Mouse (Mus musculus): ENCODE data around the gene Hoxa9.

Gene Hoxa9

GRCm38 (mm10) chr6:52264106-52264790, 33.4 kb upstream of the Hoxa9 start:
- H3K36me3 ChIP-seq (ENCODE audit: insufficient read depth, low read length): no peaks in the 10 kb centered on the region
- H3K9me3 ChIP-seq (ENCODE audit: low read length): no peaks in the 10 kb centered on the region
- no peak overlapping the region for H3K4me3 ChIP-seq (replicated peaks; ENCODE audit: low read length)
- peaks cover 91% of the 10 kb centered on the region for H3K27me3 ChIP-seq (ENCODE audit: insufficient read depth, low read length)
- TF ChIP-seq CTCF (conservative IDR thresholded peaks at IDR 0.05; ENCODE audit: low read length): no peak
- no peak for TF ChIP-seq POU5F1 (IDR thresholded peaks at IDR 0.05; ENCODE audit: borderline replicate concordance, low read length)
- TF ChIP-seq NANOG (IDR thresholded peaks at IDR 0.05; ENCODE audit: borderline replicate concordance, low read length): no peak
- peaks cover 54% of the 10 kb centered on the region for H3K4me1 ChIP-seq (replicated peaks; ENCODE audit: low read depth, low read length)

GRCm38 (mm10) chr6:52263321-52263585, 32.4 kb upstream of the Hoxa9 start:
- H3K27me3 ChIP-seq (ENCODE audit: insufficient read depth, low read length): peaks cover 91% of the 10 kb centered on the region
- TF ChIP-seq NANOG (IDR thresholded peaks at IDR 0.05; ENCODE audit: borderline replicate concordance, low read length) (no peak), POU5F1 (IDR thresholded peaks at IDR 0.05; ENCODE audit: borderline replicate concordance, low read length) (no peak), CTCF (conservative IDR thresholded peaks at IDR 0.05; ENCODE audit: low read length) (no peak)

GRCm38 (mm10) chr6:52262463-52263320, 31.8 kb upstream of the Hoxa9 start:
- H3K27me3 ChIP-seq (ENCODE audit: insufficient read depth, low read length): peaks cover 89% of the 10 kb centered on the region
- TF ChIP-seq CTCF (conservative IDR thresholded peaks at IDR 0.05; ENCODE audit: low read length): no peak
- TF ChIP-seq POU5F1 (IDR thresholded peaks at IDR 0.05; ENCODE audit: borderline replicate concordance, low read length): no peak
- no peak for TF ChIP-seq NANOG (IDR thresholded peaks at IDR 0.05; ENCODE audit: borderline replicate concordance, low read length)
- H3K9me3 ChIP-seq (ENCODE audit: low read length): no peaks in the 10 kb centered on the region
- H3K4me3 ChIP-seq (replicated peaks; ENCODE audit: low read length): no peak overlapping the region
- H3K4me1 ChIP-seq (replicated peaks; ENCODE audit: low read depth, low read length): peaks cover 43% of the 10 kb centered on the region
- no peaks in the 10 kb centered on the region for H3K36me3 ChIP-seq (ENCODE audit: insufficient read depth, low read length)

More at GRCm38 (mm10) chr6:52263321-52263585, 32.4 kb upstream of the Hoxa9 start:
- Histone ChIP-seq H3K4me3 (replicated peaks; ENCODE audit: low read length) (no peak overlapping the region), H3K4me1 (replicated peaks; ENCODE audit: low read depth, low read length) (peaks cover 46% of the 10 kb centered on the region), H3K36me3 (ENCODE audit: insufficient read depth, low read length) (no peaks in the 10 kb centered on the region), H3K9me3 (ENCODE audit: low read length) (no peaks in the 10 kb centered on the region)

GRCm38 (mm10) chr6:52261751-52262462, 31.0 kb upstream of the Hoxa9 start:
- H3K36me3 ChIP-seq (ENCODE audit: insufficient read depth, low read length): no peaks in the 10 kb centered on the region
- TF ChIP-seq NANOG (IDR thresholded peaks at IDR 0.05; ENCODE audit: borderline replicate concordance, low read length) (no peak), CTCF (conservative IDR thresholded peaks at IDR 0.05; ENCODE audit: low read length) (no peak), POU5F1 (IDR thresholded peaks at IDR 0.05; ENCODE audit: borderline replicate concordance, low read length) (no peak)
- no peak overlapping the region for H3K4me3 ChIP-seq (replicated peaks; ENCODE audit: low read length)
- H3K9me3 ChIP-seq (ENCODE audit: low read length): no peaks in the 10 kb centered on the region
- peaks cover 90% of the 10 kb centered on the region for H3K27me3 ChIP-seq (ENCODE audit: insufficient read depth, low read length)
- peaks cover 43% of the 10 kb centered on the region for H3K4me1 ChIP-seq (replicated peaks; ENCODE audit: low read depth, low read length)

- no peak for TF ChIP-seq POU5F1 (IDR thresholded peaks at IDR 0.05; ENCODE audit: borderline replicate concordance, low read length)
- TF ChIP-seq CTCF (conservative IDR thresholded peaks at IDR 0.05; ENCODE audit: low read length): no peak
- no peak for TF ChIP-seq NANOG (IDR thresholded peaks at IDR 0.05; ENCODE audit: borderline replicate concordance, low read length)
- Histone ChIP-seq H3K4me3 (replicated peaks; ENCODE audit: low read length) (peak within 1 kb of the TSS; percentile 72), H3K9me3 (ENCODE audit: low read length) (no peaks in the 10 kb centered on the region), H3K36me3 (ENCODE audit: insufficient read depth, low read length) (no peaks in the 10 kb centered on the region), H3K27me3 (ENCODE audit: insufficient read depth, low read length) (peaks cover 87% of the 10 kb centered on the region), H3K4me1 (replicated peaks; ENCODE audit: low read depth, low read length) (peaks cover 33% of the 10 kb centered on the region)
Measured at GRCm38 (mm10) chr6:52260654-52261575, 30.0 kb upstream of the Hoxa9 start, which contains the start of gene Hoxa13. Gene Hoxa13, minus strand, starts transcription at chr6:52260880.

GRCm38 (mm10) chr6:52259811-52260261, 28.9 kb upstream of the Hoxa9 start:
- Histone ChIP-seq H3K27me3 (ENCODE audit: insufficient read depth, low read length) (peaks cover 85% of the 10 kb centered on the region), H3K36me3 (ENCODE audit: insufficient read depth, low read length) (no peaks in the 10 kb centered on the region), H3K9me3 (ENCODE audit: low read length) (no peaks in the 10 kb centered on the region), H3K4me3 (replicated peaks; ENCODE audit: low read length) (peak overlapping the region; percentile 72), H3K4me1 (replicated peaks; ENCODE audit: low read depth, low read length) (peaks cover 26% of the 10 kb centered on the region)
- no peak for TF ChIP-seq NANOG (IDR thresholded peaks at IDR 0.05; ENCODE audit: borderline replicate concordance, low read length)
- no peak for TF ChIP-seq POU5F1 (IDR thresholded peaks at IDR 0.05; ENCODE audit: borderline replicate concordance, low read length)
- no peak for TF ChIP-seq CTCF (conservative IDR thresholded peaks at IDR 0.05; ENCODE audit: low read length)

- Histone ChIP-seq H3K4me3 (replicated peaks; ENCODE audit: low read length) (0 out of 2 replicates have a peak overlapping the region, but pooled peaks have one; percentile 72), H3K27me3 (ENCODE audit: insufficient read depth, low read length) (peaks cover 84% of the 10 kb centered on the region), H3K4me1 (replicated peaks; ENCODE audit: low read depth, low read length) (peaks cover 26% of the 10 kb centered on the region), H3K9me3 (ENCODE audit: low read length) (no peaks in the 10 kb centered on the region), H3K36me3 (ENCODE audit: insufficient read depth, low read length) (no peaks in the 10 kb centered on the region)
- TF ChIP-seq POU5F1 (IDR thresholded peaks at IDR 0.05; ENCODE audit: borderline replicate concordance, low read length) (no peak), NANOG (IDR thresholded peaks at IDR 0.05; ENCODE audit: borderline replicate concordance, low read length) (no peak), CTCF (conservative IDR thresholded peaks at IDR 0.05; ENCODE audit: low read length) (no peak)
Measured at GRCm38 (mm10) chr6:52259081-52259790, 28.3 kb upstream of the Hoxa9 start.
